Mouse (Mus musculus) testis, adult 2 months (tissue): ENCODE measurements at regions not wholly inside any gene's neighbourhood (a gene's known extent, or its start where the extent isn't known, plus 50 kb on each side); places are given as distances from the start of the nearest gene placed in this dataset.

ENCODE experiments used
- CTCF ChIP-seq: fragments of 200-500 bp; IDR thresholded peaks from 2 replicates; pipeline ENCODE4 v1.5.1; 2012; ENCODE audit warnings: low read depth, mild to moderate bottlenecking, inconsistent platforms, low read length, moderate library complexity; ENCODE audit not compliant: control insufficient read depth, insufficient read depth, insufficient replicate concordance
- POLR2A ChIP-seq: fragments of 200-500 bp; IDR thresholded peaks from 2 replicates; pipeline ENCODE4 v1.6.1; 2012; ENCODE audit warnings: low read depth, mild to moderate bottlenecking, inconsistent platforms, low read length, moderate library complexity; ENCODE audit not compliant: control insufficient read depth

DNA sequence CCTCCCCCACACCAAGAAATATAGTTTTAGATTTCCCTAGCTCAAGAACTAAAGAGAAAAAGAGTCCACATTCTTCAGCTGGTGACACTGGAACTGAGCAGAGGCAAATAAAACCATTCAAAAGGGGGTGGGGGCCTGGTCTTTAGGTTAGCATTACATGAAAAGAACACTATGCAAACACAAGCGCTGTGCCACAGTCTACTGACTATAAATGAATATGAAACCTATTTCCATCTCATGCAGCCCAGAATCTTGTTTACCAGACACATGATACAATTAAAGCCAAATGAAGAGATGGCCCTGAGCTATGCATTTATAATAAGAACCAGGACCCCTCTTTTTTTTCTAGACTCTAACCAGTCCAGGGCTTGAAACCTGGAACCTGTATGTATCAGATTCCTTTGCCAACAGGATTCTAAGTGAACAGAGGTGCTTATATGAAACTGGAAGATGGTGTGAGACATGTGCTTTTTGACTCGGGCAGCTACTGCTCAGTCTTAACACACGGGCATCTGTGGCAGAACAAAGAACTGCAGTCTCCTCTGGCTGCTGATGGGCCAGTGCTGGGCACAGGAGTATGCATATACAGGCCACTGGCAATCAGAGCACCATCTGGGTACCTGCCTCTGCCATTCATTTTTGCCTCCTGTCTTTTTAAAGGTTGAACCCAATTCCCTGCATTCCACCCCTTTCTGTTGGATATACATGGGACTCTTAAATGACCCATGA, 308.5 kb downstream of the Sox4 start:
- TF ChIP-seq CTCF (no peak), POLR2A (no peak)
